Mouse (Mus musculus) brain, embryonic 14.5 days (tissue): Measurements from ENCODE around the gene Tesc. TPM values are rescaled to one million over a fixed set of nuclear protein-coding genes. Genes with fewer than 3 reads are reported as not detected.

Source experiments
- DNase-seq: peaks from one replicate; pipeline ENCODE4 v3.0.0-alpha.2; 2011; ENCODE audit warnings: low read depth
- CTCF ChIP-seq: fragments of 200-500 bp; IDR thresholded peaks from 2 replicates; pipeline ENCODE4 v1.5.1; 2012; ENCODE audit warnings: inconsistent platforms, mild to moderate bottlenecking, moderate library complexity, borderline replicate concordance; ENCODE audit not compliant: insufficient read depth, insufficient read length; ENCODE audit errors: extremely low read depth
- POLR2A ChIP-seq: fragments of 200-500 bp; IDR thresholded peaks from 2 replicates; pipeline ENCODE4 v1.6.1; 2012; ENCODE audit warnings: mild to moderate bottlenecking, inconsistent platforms, borderline replicate concordance; ENCODE audit not compliant: poor library complexity, insufficient read depth, insufficient read length, severe bottlenecking; ENCODE audit errors: extremely low read depth
- polyA plus RNA-seq: library from polyadenylated mRNA; depleted of rRNA; stranded (reverse); fragments of >200 nt; gene quantifications from 2 replicates; pipeline ENCODE4 v1.2.3, GENCODE M21; 2012

Gene Tesc
- polyA plus RNA-seq, 1 experiment = 3.0 TPM

DNA sequence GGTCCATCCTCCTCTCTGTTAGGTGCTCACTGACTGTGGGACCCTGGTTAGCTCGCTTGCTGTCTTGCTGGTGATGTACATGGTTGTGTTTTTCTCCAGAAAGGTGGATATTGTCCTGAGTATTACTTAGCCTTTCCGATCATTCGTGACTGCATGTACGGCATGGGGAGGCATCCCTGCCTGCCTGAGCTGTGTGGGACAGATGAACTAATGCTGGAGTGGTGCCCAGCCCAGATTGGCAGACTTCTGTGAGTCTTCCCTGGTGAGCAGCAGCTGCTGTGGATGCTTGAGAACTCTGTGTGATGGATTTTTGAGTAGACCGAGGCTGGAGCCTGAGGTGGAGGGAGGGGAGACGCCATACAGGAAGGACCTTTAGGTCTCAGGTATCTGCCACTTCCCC is 17.4 kb downstream of the Tesc start:
- peak; percentile 84 for DNase-seq
- no peak for TF ChIP-seq POLR2A
- no peak for TF ChIP-seq CTCF

DNA sequence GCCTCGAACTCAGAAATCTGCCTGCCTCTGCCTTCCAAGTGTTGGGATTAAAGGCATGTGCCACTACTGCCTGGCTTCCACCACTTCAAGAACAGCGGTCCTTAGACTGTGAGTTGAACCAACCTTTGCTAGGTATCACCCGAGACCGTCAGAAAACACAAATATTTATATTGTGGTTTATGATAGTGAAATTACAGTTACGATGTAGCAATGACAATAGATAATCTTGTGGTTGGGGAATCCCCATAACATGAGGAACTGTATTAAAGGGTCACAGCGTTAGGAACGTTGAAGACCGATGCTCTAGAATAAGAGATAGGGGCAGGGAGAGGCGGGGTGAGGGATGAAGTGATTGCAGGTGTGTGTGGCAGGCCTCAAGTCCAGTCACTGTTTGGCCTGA is 17.8 kb downstream of the Tesc start:
- TF ChIP-seq CTCF = no peak
- no peak for TF ChIP-seq POLR2A
- no peak for DNase-seq

DNA sequence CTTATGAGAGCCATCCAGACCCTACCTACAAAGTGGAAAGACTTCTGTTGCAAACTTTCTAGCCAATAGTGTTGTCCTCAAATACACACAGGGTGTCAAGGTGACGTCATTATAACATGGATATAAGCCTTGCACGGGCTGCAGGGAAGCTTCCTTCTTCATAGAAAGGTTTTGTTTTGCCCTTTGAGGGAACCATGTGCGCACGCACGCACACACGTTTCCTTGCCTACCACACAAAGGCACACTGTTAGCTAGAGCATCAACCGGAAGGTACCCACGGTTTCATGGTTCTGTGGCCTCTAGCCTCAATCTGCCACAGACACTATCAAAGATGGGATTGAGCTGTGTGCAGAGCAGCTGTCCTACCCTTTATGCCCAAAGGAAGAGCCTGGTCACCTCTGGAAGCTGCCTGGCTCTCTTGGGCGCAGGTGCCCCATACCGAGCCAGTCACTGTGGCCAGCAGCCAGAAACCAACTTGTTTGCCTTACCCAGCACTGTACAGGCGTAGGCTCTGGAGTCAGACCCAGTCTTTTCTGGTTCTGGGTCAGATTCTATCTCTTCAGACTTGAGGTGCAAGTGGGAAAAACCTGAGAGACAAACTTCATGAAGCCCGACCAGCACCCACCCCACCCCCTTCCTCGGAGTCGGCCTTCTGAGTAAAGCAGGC is 19.7 kb downstream of the Tesc start:
- no peak for DNase-seq
- no peak for TF ChIP-seq CTCF
- TF ChIP-seq POLR2A = no peak

DNA sequence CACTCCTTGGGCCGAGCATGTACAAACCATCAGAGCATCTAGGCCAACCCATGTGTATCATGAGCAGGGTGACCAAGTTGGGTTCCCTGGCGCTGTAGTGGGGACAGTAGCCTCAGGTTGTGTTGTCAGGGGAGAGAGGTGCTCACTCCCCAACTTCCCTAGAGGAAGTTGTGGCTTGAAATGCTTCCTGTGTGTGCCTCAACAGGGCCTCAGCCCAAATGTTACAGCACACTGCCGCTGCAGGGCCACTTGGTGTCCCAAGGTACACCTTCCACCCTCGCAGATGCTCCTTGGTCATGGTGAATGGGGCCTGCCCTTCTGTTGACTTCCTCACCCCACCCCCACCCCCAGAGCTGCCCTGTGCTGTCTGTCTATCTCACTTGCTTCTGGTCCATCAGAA is 20.9 kb downstream of the Tesc start:
- TF ChIP-seq CTCF (no peak), POLR2A (no peak)
- DNase-seq = no peak

DNA sequence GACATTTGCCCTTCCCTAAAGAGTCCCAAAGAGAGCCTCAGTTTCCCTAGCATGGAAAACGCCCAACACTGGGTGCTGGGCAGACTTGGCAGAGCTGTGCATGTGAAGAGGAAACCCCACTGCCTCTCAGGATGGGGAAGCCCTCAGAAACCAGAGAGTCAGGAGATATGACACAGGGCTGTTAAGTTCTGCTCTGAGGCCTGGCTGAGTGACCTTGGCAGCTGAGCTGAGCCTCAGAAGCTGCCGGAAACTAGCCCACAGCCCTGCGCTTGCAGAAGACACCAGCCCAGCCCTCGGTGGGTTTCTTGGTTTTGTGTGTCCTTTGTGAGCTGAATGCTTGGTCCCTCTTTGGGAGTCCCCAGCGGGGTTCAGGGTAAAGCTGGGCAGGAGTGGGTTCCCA is 21.4 kb downstream of the Tesc start:
- TF ChIP-seq POLR2A = no peak
- no peak for TF ChIP-seq CTCF
- no peak for DNase-seq

DNA sequence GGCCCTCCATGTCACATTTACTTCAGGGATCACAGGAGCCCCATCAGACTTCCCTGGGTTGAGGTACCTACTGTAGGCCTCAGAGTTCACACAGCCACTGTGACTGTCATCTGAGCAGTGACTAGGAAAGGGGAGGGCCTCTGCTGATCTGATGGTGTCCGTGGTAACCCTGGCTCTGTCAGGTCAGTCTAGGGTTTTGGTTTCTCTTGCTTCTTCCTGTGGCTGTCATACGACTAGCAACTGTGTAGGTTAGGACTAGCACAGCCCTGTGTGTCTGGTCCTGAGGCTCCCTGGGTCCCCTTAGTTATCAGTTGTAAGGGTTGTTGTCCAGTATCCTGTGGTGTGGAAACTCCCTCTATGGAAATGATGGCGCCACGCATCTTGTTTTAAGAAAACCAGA is 23.2 kb downstream of the Tesc start:
- DNase-seq = no peak
- no peak for TF ChIP-seq POLR2A
- no peak for TF ChIP-seq CTCF

DNA sequence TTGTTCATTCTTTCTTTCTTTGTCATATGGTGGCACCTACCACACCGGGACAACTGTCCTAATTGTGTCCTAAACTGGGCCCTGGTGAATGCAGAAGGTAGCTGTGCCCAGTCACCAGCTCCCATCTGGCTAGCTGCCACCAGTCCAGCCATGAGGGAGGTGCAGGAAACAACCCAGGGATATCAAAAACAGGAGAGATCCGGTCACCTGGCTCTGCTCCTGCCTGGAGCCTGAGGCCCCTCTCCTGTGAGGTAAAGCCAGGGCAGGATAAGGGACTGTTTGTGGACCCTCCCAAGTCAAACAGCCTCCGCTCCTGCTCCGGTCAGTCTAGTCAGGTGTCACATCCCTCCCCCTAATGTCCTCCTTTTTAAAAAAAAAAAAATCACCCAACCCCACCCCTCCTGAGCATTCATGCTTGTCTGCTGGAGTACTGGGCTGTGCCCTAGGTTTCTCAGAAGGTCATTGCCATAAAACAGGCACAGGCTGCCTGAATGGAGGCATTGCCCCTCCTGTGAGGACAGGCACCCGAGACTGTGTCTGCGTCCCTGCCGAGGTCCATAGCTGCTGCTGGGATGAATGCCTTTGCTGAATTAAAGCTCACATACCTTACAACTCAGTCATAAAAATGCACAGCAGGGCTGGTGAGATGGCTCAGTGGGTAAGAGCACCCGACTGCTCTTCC is 24.6 kb downstream of the Tesc start:
- DNase-seq = no peak
- TF ChIP-seq CTCF = no peak
- TF ChIP-seq POLR2A = no peak

DNA sequence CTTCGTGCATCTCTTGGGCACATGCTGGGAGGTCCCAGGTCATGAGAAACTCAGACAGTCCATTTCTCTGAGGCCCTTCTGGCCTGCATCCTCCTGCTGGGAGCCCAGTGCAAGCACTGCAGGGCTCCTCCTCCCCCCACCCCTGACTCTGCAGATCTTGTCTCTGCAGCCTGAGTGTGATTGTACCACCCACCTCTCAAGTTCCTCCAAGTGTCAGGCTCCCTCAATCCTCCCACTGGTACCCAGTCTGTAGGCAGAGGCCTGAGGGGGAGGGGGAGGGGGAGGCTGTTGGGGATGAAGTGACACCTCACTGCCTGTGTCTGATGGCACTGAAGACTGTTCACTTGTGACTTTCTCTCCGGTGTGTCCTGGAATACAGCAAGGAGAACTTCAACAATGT is 25.7 kb downstream of the Tesc start:
- no peak for TF ChIP-seq POLR2A
- no peak for TF ChIP-seq CTCF
- DNase-seq = no peak

DNA sequence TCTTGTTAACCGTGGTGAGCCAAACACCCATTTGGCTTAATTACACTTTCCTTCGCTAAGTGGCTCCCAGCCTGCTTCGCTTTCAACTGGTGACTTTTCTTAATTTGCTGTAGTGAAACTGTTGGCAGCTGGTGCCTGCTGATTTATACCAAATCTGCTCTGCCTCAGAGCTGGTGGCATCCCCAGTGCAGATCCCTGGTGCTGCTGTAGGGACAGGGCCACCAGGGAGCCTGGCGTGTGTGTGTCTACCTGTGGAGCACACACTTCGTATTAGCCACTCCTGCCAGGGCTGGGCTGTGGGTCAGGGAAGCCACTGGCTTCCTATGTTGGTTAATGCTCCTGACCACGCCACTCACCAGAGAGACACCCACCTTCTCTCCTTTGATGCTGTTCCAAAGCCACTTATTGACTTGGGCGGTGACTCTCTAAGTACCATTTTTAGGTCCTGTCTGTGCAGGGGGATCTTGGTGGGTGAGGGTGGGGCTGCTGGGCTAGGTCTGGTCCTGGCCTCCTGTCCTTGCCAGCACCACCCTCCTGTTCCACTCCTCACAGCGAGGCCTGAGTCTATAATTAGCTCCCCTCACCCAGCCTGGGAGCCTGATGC is 30.1 kb downstream of the Tesc start:
- TF ChIP-seq POLR2A (no peak), CTCF (no peak)
- peak; percentile 85 for DNase-seq

DNA sequence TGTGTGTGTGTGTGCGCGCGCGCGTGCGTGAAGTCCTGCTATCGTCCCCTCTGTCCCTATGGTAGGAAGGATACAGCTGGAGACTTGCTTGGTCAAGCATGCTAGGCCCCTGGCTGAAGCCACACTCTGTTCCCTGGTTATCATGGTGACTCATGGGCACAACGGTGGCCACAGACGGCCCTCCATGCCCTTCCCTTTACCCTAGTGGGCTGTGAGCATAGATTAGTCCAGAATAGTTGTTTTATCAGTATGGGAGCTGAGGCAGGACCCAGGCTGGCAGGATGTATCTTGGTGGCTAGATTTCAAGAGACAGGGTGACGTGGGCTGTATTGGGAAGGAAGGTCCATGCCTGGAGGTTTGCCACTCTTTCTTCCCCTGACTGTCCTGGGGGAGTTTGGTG is 31.3 kb downstream of the Tesc start:
- TF ChIP-seq POLR2A (no peak), CTCF (no peak)
- no peak for DNase-seq

DNA sequence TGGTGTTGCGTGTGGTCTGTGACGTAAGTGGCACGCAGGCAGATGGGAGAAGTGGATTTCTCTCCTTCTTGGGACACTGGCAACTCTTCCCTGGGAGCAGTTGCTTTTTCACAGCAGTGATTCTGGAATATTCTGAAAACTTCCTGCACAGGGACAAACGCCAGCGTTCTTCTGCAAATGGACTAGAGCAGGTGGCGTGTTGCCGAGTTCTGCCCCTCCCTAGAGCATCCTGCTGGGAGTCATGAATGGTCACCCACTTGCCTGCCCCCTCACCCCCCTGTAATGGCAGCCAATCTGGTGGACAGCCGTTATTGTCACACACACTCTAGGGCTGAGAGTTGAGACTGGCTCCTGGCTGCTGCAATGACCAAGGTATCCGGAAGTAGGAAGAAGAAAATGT is 32.1 kb downstream of the Tesc start:
- no peak for DNase-seq
- no peak for TF ChIP-seq CTCF
- TF ChIP-seq POLR2A = no peak

DNA sequence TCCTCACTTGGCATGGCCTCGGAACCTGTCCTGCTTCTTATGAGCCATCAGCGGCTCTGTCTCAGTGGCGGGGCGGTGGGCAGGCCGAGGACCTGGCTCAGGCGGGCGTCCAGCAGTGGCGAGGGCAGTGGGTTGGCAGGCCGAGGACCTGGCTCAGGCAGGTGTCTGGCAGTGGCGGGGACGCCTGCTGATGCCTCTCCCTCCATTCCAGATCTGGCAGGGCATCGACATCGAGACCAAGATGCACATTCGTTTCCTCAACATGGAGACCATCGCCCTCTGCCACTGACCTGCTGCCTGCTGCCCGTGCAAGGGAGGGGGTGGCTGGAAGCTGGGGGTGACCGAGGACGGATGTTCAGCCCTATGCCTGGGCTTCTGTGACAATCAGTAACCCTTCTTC is 33.8 kb downstream of the Tesc start:
- TF ChIP-seq POLR2A (no peak), CTCF (no peak)
- no peak for DNase-seq
